Mouse (Mus musculus) limb, embryonic 12.5 days (tissue): ENCODE data around the gene Bcas3. TPM values are rescaled to one million over a fixed set of nuclear protein-coding genes. Genes with fewer than 3 reads are reported as not detected.

Experiments used
- ATAC-seq: fragments of 200-750 bp; cut with Nextera tagmentation; 2 replicates; pipeline ENCODE4 v1.8.0; 2017; ENCODE audit warnings: low read depth, moderate TSS enrichment; ENCODE audit not compliant: insufficient number of reproducible peaks, insufficient read depth, low FRiP score, low TSS enrichment
- H3K27ac ChIP-seq: fragments of 300-500 bp; sonication (generic); 2 replicates; pipeline ENCODE4 v1.5.1; 2016; ENCODE audit warnings: mild to moderate bottlenecking, moderate library complexity
- H3K27me3 ChIP-seq: fragments of 300-500 bp; sonication (generic); 2 replicates; pipeline ENCODE4 v1.6.1; 2016; ENCODE audit warnings: mild to moderate bottlenecking, moderate library complexity
- H3K36me3 ChIP-seq: fragments of 300-500 bp; sonication (generic); 2 replicates; pipeline ENCODE4 v1.6.1; 2016; ENCODE audit warnings: mild to moderate bottlenecking, moderate library complexity
- H3K4me1 ChIP-seq: fragments of 300-500 bp; sonication (generic); replicated peaks from 2 replicates; pipeline ENCODE4 v1.6.1; 2016
- H3K4me2 ChIP-seq: fragments of 300-500 bp; sonication (generic); 2 replicates; pipeline ENCODE4 v1.6.1; 2016; ENCODE audit warnings: mild to moderate bottlenecking, moderate library complexity
- H3K4me3 ChIP-seq: fragments of 300-500 bp; sonication (generic); replicated peaks from 2 replicates; pipeline ENCODE4 v1.5.1; 2016; ENCODE audit warnings: mild to moderate bottlenecking
- H3K9ac ChIP-seq: fragments of 300-500 bp; sonication (generic); replicated peaks from 2 replicates; pipeline ENCODE4 v1.6.1; 2016; ENCODE audit warnings: mild to moderate bottlenecking, moderate library complexity
- H3K9me3 ChIP-seq: fragments of 300-500 bp; sonication (generic); 2 replicates; pipeline ENCODE4 v1.6.1; 2016; ENCODE audit warnings: mild to moderate bottlenecking, moderate library complexity
- WGBS: fragments of 180-500 bp; shearing (Covaris S2); methylation state at CpG from one replicate; pipeline ENCODE4 v1.1.7; 2016; 5-methylcytosine and 5-hydroxymethylcytosine counted together
- polyA plus RNA-seq: library from polyadenylated mRNA; unstranded; fragments of >200 nt; fragmentation: Nextera tagmentation; extraction: Ambion mirVana; gene quantifications from 2 replicates; pipeline ENCODE4 v1.2.1, GENCODE M21; 2016

Gene Bcas3
- polyA plus RNA-seq, 1 experiment from 2014 or later: 29.7 TPM

DNA sequence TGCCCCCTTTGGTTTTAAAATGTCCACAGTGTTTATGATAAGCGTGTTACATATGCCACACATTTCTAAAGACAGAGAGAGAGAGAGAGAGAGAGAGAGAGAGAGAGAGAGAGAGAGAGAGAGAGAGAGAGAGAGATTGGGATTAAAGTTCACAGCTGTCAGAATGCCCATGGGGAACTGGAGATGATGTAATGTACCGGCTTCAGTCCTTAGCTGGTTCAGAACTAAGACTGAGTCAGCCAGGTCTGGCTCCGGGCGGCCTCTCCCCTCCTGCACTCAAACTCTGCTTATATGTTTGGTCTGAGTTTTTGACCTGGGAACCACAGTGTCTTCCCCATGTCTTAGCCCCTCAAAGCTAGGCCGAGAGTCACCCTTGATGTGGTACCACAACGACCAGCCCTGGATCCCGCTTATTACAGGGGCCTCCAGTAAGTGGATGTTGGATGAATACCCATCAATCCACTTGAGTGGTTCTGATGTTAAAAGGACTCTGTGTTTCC, 423.9 kb downstream of the Bcas3 start:
- H3K4me1 ChIP-seq: peaks cover 42% of the 10 kb centered on the region
- no peak overlapping the region for H3K27ac ChIP-seq
- ATAC-seq: no peak
- H3K9ac ChIP-seq: no peak overlapping the region
- WGBS: 59% methylated on average over 7 of the region's 7 CpGs
- H3K27me3 ChIP-seq: peaks cover 52% of the 10 kb centered on the region
- no peak overlapping the region for H3K4me2 ChIP-seq
- H3K36me3 ChIP-seq: no peaks in the 10 kb centered on the region
- H3K4me3 ChIP-seq: no peak overlapping the region
- no peaks in the 10 kb centered on the region for H3K9me3 ChIP-seq

DNA sequence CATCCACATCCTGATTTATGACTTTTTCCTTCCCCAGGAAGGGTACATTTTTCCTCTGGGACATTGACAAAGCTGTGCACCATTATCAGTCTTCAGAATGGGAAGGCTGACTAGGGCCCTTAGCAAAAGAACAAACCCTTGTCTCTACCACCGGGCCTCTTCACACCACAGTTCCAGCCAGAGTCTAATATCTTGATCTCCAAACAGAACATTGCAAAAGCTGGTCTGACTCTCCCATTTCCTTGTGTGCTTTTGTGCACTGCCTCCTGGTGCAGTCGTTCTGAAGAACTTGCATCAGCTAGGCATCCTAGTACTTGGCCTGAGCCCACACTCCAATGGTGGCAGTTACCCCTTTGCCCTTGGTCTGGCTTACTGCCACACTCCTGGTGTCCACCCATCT, 425.0 kb downstream of the Bcas3 start:
- H3K9ac ChIP-seq: no peak overlapping the region
- H3K4me2 ChIP-seq: no peak overlapping the region
- 84% methylated on average over 2 of the region's 2 CpGs for WGBS
- H3K27me3 ChIP-seq: peaks cover 52% of the 10 kb centered on the region
- H3K27ac ChIP-seq: no peak overlapping the region
- ATAC-seq: no peak
- no peaks in the 10 kb centered on the region for H3K9me3 ChIP-seq
- no peaks in the 10 kb centered on the region for H3K36me3 ChIP-seq
- no peak overlapping the region for H3K4me3 ChIP-seq
- peaks cover 34% of the 10 kb centered on the region for H3K4me1 ChIP-seq

DNA sequence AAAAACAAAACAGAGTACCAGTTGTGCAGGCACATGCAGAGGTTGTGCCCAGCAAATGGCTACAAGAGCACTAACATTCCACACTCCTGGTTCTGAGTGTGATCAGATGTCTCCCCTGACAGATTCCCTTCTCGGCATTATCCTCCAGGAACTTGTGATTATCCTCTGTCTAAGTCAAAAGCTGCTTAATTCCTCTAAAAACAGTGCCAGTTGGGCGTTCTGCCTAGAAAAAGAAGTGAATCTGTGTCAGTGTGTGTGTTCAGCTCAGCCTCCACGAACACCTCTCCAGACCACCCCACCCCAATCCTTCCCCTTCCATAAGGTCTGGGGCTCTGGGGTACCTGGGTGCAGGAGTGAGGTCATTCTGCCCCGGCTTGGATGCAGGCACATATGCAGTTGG, 427.3 kb downstream of the Bcas3 start:
- H3K9ac ChIP-seq: no peak overlapping the region
- no peak overlapping the region for H3K4me3 ChIP-seq
- ATAC-seq: no peak
- no peaks in the 10 kb centered on the region for H3K9me3 ChIP-seq
- peaks cover 27% of the 10 kb centered on the region for H3K4me1 ChIP-seq
- no peaks in the 10 kb centered on the region for H3K36me3 ChIP-seq
- no peak overlapping the region for H3K4me2 ChIP-seq
- peaks cover 43% of the 10 kb centered on the region for H3K27me3 ChIP-seq
- WGBS: 73% methylated on average over 4 of the region's 4 CpGs
- no peak overlapping the region for H3K27ac ChIP-seq

DNA sequence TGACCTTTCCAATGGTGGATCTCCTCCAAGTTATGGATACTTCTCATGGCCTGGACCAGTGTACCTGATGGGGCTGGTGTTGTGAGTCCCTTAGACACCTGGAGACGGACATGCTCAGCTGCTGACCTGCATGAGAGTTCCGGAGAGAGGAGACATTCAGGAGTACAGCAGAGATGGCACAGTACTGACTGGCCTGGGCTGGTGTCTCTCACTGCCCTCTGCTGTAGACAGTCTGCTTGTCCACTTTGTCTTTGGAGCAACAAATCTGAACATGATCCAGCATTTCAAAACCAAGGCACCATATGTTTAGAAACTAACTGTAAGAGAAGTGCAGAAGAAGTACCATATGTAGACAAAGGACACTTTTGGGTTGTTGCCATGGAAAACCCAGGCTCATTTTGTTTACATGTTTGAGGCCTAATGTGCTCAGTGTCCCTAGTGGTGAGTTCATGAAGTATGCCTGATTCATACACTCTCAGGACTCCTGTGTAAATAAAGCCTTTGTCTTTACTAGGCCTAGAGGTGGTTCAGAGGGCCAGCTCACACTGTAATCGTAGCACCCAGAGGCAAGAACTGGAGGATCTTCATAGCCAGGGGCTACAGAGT, 433.2 kb downstream of the Bcas3 start:
- Histone ChIP-seq H3K36me3 (no peaks in the 10 kb centered on the region), H3K9ac (no peak overlapping the region), H3K9me3 (no peaks in the 10 kb centered on the region), H3K4me1 (peaks cover 43% of the 10 kb centered on the region), H3K4me2 (no peak overlapping the region), H3K27ac (no peak overlapping the region), H3K4me3 (no peak overlapping the region), H3K27me3 (peaks cover 30% of the 10 kb centered on the region)
- ATAC-seq: no peak
- WGBS: 74% methylated on average over 3 of the region's 3 CpGs

DNA sequence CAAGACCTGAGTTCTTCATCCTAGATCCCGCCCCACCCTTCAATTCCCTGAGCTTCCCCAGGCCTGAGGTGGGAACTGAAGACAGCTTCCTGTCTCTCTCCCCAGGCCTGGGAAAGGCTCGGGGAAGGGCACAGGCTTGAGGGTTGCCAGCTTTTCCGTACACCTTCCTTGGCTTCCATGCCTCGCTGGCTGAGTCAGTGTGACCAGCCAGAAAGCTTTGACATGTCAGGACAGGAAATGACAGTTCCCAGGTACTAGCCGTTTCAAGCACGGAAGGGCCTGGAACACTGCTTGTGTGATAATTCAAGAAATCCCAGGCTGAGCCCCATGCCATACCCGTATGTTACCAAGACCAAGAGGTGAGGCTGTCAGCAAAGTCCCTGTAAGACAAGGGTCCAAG, 436.8 kb downstream of the Bcas3 start:
- no peaks in the 10 kb centered on the region for H3K36me3 ChIP-seq
- no peaks in the 10 kb centered on the region for H3K9me3 ChIP-seq
- no peak overlapping the region for H3K9ac ChIP-seq
- ATAC-seq: no peak
- no peak overlapping the region for H3K4me2 ChIP-seq
- H3K4me3 ChIP-seq: no peak overlapping the region
- peaks cover 62% of the 10 kb centered on the region for H3K4me1 ChIP-seq
- WGBS: 86% methylated on average over 7 of the region's 7 CpGs
- H3K27ac ChIP-seq: no peak overlapping the region
- peaks cover 33% of the 10 kb centered on the region for H3K27me3 ChIP-seq

DNA sequence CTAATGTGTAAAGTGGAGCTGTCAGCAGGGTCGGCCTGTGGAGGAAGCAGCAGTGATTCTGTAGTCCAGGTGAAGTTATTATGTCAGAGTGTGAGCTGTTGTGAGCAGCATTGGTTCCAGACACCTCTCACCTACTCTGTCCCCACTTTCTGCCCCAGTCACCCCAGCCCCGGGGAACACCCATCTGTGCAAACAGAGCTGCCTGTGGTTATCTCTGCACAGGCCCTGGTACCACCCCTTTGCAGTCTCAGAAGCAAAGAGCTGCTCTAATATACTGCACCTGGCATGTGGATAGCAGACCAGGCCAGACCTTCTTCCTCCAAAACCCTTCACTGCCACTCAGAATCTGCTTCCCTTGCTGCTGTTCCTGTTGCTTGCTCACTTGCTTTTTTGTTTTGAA, 437.3 kb downstream of the Bcas3 start:
- Histone ChIP-seq H3K9me3 (no peaks in the 10 kb centered on the region), H3K36me3 (no peaks in the 10 kb centered on the region), H3K4me1 (peaks cover 62% of the 10 kb centered on the region), H3K27me3 (peaks cover 33% of the 10 kb centered on the region), H3K4me3 (no peak overlapping the region), H3K9ac (no peak overlapping the region), H3K4me2 (no peak overlapping the region), H3K27ac (no peak overlapping the region)
- no peak for ATAC-seq
- 67% methylated on average over 2 of the region's 2 CpGs for WGBS

DNA sequence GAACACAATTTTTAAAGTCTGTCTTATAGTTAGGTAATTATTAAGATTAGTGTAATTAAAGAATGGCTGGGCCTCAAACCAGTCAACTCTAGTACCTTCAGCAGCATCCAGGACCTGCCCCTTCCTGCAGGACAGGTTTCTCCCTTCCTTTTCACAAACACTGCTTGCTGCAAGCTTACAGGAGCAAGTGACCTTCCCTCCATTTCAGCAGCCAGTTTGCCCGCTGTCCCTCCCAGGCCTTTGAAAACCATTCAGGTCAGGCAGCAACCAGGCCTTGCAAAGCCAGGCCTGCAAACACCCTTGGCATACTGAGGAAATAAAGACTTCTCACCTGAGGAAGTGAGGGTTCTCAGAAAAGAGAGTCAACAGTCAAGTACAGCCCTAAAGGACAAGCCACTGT, 438.2 kb downstream of the Bcas3 start:
- no peak for ATAC-seq
- Histone ChIP-seq H3K9ac (no peak overlapping the region), H3K4me2 (no peak overlapping the region), H3K27ac (0 out of 2 replicates have a peak overlapping the region, but pooled peaks have one; percentile 41), H3K9me3 (no peaks in the 10 kb centered on the region), H3K36me3 (no peaks in the 10 kb centered on the region), H3K27me3 (peaks cover 34% of the 10 kb centered on the region), H3K4me3 (no peak overlapping the region), H3K4me1 (peaks cover 61% of the 10 kb centered on the region)
- 71% methylated on average over 1 of the region's 1 CpGs for WGBS

DNA sequence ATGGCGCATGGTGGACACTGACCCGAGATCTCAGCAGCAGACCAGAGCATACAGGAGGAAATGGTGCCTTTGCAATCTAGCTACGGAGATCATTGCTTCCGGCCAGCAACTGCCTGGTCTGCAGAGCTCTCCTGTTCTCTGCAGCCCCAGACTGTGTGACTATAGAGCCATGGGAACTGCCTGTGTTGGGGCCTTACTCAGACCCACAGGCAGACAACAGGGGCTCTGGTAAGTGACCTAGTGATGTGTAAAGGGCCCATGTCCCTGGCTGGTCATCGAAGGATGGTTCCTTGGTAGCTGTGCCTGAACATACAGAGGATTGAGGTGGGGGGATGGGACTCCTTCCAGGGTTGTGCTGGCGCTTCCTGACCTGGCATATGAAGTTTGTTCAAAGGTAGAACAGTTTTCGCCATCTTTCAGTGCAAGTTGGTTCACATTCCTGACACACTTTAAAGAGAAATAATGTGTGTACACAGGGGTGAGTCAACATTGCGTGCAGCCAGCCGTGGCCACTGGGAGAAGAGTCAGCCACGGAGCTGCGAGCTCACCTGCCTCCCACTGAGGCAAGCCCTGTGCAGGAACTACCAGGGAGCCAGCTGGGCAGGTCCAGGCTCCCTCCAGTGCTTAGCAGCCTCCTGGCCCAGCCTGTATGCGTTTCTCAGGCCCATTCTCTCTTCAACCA, 439.7 kb downstream of the Bcas3 start:
- Histone ChIP-seq H3K9me3 (no peaks in the 10 kb centered on the region), H3K27ac (peak overlapping the region; percentile 74), H3K9ac (no peak overlapping the region), H3K36me3 (no peaks in the 10 kb centered on the region), H3K27me3 (peaks cover 44% of the 10 kb centered on the region), H3K4me3 (no peak overlapping the region), H3K4me2 (no peak overlapping the region), H3K4me1 (peaks cover 51% of the 10 kb centered on the region)
- 64% methylated on average over 12 of the region's 12 CpGs for WGBS
- 0 out of 2 replicates have a peak, but pooled peaks have one; percentile 66 for ATAC-seq

DNA sequence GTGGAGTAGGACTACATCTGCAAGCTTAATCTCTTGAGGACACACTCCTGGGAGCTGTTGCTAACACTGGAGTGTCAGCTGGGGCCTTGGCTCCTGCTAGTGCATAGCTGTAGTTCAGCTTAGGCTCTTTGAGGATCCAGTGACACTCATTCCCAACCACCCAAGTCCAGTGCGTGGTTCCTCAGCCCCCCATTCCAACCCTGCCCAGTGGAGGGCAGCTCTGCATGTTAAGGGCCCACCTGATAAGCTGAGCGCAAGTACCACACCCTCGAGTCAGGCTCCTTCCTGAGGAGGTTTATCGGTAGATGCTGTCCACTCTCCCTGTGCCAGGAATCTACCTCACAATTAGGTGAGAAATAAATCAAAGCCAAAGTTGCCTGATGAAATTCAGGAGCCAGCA, 446.5 kb downstream of the Bcas3 start:
- Histone ChIP-seq H3K9me3 (no peaks in the 10 kb centered on the region), H3K27ac (no peak overlapping the region), H3K4me2 (no peak overlapping the region), H3K4me3 (no peak overlapping the region), H3K4me1 (peaks cover 16% of the 10 kb centered on the region), H3K27me3 (peaks cover 75% of the 10 kb centered on the region), H3K9ac (no peak overlapping the region), H3K36me3 (no peaks in the 10 kb centered on the region)
- no peak for ATAC-seq
- WGBS: 24% methylated on average over 4 of the region's 4 CpGs

DNA sequence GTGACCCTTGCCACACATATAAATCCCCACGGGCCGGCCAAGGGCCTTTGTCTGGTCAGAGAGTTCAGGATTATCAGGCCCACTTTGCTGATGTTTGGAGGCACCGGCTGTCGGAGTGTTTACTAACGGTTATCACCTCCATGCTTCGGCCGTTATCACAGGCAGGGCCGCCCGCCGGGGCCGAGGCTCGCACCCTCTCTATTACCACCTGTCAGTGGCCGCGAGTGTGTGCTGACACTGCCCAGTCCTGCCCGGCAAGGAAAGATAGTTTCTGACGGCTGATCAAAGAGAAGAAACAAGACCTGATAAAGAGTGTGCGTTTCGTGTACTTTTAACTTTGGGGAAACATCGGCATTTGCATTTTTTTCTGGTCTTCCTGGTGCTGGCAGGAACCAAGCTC, 446.9 kb downstream of the Bcas3 start:
- Histone ChIP-seq H3K4me3 (no peak overlapping the region), H3K36me3 (no peaks in the 10 kb centered on the region), H3K27ac (no peak overlapping the region), H3K27me3 (peaks cover 75% of the 10 kb centered on the region), H3K4me2 (no peak overlapping the region), H3K4me1 (peaks cover 16% of the 10 kb centered on the region), H3K9ac (no peak overlapping the region), H3K9me3 (no peaks in the 10 kb centered on the region)
- ATAC-seq: no peak
- 6% methylated on average over 19 of the region's 19 CpGs for WGBS

DNA sequence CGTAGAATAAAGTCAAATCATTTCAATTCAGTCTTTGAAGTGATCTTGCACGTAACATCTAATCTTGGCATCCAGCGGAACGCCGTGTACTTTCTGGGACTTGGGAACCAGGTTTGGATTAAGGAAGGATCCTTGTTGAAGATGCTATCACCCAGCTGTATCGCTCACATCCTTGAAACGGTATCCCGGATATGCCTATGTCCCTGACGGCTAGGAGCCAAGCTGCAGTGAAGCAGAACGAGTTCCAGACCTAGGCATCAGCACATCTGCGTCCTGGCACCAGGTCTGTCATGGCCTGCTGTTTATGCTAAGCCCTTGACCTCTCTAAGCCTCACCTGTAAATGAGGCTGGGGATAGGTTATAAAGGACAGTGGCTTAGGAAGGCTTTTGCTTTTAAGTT, 447.4 kb downstream of the Bcas3 start:
- H3K4me3 ChIP-seq: no peak overlapping the region
- ATAC-seq: no peak
- no peak overlapping the region for H3K4me2 ChIP-seq
- no peaks in the 10 kb centered on the region for H3K36me3 ChIP-seq
- peaks cover 76% of the 10 kb centered on the region for H3K27me3 ChIP-seq
- H3K9ac ChIP-seq: no peak overlapping the region
- 34% methylated on average over 11 of the region's 11 CpGs for WGBS
- H3K9me3 ChIP-seq: no peaks in the 10 kb centered on the region
- peaks cover 16% of the 10 kb centered on the region for H3K4me1 ChIP-seq
- H3K27ac ChIP-seq: no peak overlapping the region

DNA sequence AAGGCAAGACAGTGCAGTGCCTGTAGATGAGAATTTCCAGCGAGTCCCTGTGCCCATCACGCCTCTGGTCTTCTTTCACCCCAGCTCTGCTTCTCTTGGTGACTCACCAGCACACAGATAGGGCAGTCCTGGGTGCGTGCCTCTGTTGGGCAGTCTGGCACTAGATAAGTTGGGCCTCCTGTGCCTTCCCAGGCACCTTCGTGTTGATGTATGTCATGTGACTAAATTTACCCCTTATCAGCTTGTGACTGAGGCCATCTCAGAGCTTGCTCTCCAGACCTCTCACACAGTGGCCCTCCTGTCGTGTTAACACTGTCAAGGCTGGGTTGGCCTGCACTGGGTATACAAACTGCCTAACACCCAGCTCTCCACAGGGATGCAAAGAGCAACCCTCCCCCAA, 451.1 kb downstream of the Bcas3 start:
- no peak for ATAC-seq
- peaks cover 56% of the 10 kb centered on the region for H3K27me3 ChIP-seq

More for the DNA sequence above, 451.1 kb downstream of the Bcas3 start:
- Histone ChIP-seq H3K4me2 (no peak overlapping the region), H3K27ac (no peak overlapping the region), H3K4me1 (peaks cover 16% of the 10 kb centered on the region), H3K4me3 (no peak overlapping the region), H3K36me3 (no peaks in the 10 kb centered on the region), H3K9me3 (no peaks in the 10 kb centered on the region), H3K9ac (no peak overlapping the region)
- 75% methylated on average over 5 of the region's 5 CpGs for WGBS
